Mouse (Mus musculus) embryo, embryonic 11 days (tissue): Measurements from ENCODE around the gene Map3k5.

Experiments
- DNase-seq: peaks from one replicate; pipeline ENCODE4 v3.0.0-alpha.2; 2015

Gene Map3k5

DNA sequence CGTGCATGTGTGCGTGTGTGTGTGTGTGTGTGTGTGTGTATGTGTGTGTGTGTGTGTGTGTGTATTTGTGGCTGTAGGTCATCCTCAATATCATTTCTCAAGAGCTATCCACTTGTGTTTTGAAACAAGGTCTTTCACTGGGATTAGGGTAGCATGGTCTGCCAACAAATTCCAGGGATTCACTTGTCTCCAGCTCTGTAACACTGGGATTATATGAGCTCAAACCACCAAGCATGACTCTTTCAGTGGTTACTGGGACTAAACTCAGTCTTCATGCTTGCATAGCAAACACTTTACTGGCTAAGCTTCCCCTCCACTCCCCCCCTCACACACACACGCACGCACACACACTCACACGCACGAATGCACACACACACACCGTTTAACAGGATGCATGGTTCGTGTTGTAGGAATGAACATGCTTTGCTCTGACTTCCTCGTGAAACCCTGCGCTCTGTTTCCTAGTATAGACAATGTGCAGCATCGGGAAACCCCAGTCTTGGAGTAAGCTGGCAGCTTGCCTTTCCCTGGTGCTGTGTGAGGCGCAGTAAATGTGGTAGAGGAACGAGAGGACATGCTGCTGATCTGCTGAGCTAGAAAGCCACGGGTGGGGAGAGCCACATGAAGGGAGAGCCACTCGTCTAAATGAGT is 126.2 kb downstream of the Map3k5 start:
- DNase-seq: no peak

DNA sequence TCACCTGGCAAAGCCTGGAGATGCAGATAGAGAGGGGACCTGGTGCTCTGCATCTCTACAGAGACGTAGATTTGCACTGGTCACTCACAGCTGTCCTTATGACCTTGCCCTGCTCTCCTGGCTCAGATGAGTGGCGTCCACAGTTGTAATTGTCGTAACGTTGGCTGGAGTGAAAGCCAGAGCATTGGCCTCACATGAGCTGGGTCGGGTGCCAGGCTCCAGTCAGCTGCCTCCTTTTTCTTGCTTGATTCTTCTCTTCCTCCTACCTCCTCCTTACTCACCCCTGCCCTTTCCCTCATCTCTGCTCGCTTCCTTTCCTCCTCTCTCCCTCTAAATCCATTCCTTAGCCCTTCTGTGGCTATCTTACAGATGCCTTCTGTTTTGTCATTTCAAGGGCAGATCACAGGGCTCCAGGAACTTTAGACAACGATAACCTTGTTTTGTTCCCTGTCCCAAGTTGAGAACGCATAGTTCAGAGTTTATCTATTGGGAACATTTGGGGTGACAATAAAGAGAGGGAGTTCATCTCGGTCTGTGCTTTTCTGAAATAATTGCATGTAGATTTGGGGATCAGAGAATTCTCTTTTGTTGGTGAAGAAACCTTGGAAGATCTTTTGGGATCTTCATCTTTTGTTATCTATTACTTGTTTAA is 130.4 kb downstream of the Map3k5 start:
- no peak for DNase-seq

DNA sequence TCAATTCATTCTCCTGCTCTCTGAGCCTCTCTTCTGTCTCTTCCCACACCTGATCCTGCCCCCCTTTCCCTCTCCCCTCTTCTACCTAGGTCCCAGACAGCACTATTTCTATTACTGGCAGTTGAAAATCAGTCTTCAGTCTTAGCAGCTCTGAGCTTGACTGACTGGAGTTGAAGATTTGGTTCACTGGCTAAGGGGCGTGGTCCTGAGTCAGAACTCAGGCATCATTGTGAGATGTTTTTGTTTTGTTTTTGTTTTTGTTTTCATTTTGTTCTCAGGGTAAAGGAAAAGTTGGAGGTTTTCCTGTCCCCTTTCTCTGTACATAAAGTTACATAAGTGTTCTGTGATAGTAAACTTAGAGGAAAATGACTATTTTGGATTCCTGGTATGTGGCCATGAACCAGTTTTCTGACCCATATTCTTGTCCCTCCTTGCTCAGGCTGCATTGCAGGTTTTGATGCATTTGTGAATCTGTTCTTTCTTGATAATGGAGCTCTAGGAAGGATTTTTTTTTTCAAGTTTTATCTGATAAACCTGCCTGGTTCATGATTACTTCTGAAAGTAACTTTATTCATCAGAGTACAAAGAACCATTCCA is 131.9 kb downstream of the Map3k5 start:
- no peak for DNase-seq

DNA sequence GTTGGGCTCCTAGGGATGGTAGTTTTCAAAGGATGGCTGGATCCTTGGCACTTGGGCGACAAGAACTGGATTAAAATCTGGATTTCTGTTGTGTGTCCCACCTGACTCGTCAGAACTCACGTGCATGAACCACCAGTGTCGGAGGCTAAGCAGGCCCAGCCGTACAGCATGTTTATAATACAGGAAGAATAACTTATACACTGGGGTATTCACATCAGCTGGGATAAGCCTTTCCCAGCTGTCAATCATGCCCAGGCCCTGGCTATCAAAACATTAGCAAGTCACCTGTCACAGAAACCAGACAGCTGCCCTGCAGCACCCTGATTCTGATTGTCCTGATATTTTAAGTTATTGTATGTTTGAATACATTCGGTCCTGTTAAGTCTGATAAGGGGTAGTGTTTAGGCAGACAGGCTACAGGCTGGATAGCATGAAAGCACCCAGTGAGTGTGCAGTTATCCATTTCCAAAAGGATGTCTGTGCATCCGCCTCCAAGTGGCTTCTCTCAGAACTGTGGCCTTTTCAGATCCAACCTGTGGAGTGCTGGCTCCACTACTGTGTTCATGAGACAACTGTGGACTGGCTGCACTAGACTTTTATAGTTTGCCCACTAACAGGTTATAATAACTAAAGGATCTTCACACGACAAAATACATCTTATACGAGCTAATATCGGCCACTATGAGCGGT is 135.6 kb downstream of the Map3k5 start:
- no peak for DNase-seq

DNA sequence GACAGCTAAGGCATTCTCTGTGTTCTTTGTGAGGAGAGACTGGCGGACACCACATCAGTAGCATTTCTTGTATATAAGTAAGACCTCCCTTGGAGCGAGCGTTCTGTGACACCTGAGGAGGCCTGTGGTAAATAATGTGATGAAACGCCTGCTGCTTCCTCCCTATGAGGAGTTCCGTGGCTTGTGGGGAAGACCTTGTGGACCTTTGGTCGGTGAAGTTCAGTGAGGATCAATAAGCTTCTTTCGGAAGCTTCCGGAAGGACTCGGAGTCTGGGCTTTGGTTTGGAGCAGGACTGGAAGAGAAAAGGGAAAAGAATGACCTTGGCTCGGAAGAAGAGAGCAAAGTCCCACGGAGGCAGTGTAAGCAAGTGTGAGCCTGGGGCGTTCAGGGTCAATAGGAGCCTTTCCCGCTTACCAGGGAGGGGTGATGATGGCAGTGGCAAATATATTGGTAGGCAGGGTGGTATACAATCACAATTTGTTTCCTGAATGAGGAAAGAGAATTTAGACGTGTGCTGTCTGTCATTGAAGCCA is 136.4 kb downstream of the Map3k5 start:
- no peak for DNase-seq

DNA sequence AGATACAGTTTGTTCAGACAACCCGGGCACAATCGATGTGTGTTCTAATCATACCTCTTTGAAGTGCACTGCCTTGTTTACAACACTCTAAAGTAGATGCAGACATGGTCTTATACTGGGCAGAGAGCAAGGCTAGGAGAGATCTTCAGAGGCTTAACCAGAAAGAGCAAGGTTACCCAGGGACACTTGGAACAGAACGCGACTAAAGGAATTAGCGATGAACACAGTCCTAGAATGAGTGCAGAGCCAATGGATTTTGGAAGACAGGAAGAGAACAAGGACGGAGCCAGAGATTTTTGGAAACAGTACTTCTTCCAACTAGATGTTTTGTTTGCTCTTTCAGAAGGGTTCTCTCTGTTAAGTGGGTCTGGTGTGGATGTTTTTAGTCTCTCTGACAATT is 137.4 kb downstream of the Map3k5 start:
- no peak for DNase-seq

DNA sequence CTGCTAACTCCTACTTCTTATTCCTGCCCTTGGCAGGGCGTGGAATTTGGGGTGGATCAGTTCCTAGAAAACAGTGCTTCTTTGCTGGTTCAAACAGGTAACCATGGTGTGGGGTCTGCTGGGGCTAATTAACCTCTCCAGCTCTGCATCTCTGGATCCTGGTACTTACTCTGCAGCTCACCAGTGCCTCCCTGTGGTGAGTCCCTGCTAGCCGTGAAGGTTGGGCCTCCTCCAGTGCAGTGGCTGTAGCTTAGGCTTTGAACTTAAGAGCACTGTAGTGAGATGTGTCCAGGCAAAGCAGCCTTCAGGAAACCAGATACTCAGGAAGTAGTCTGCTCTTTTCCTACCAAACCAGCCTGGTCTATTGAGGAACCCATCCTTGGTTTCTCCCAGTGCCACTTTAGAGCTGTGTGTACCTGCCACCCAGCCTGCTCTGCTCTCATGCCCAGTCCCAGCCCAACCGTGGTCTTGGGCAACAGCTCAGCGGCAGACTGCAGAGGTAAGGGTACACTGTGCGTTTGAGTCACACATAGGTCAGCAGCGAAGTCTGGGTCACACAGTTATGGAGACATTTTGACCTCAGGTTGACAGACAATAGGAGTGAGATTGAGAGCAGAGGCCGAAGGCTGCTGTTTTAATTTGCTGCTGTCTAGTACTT is 139.1 kb downstream of the Map3k5 start:
- DNase-seq: peak; percentile 75

DNA sequence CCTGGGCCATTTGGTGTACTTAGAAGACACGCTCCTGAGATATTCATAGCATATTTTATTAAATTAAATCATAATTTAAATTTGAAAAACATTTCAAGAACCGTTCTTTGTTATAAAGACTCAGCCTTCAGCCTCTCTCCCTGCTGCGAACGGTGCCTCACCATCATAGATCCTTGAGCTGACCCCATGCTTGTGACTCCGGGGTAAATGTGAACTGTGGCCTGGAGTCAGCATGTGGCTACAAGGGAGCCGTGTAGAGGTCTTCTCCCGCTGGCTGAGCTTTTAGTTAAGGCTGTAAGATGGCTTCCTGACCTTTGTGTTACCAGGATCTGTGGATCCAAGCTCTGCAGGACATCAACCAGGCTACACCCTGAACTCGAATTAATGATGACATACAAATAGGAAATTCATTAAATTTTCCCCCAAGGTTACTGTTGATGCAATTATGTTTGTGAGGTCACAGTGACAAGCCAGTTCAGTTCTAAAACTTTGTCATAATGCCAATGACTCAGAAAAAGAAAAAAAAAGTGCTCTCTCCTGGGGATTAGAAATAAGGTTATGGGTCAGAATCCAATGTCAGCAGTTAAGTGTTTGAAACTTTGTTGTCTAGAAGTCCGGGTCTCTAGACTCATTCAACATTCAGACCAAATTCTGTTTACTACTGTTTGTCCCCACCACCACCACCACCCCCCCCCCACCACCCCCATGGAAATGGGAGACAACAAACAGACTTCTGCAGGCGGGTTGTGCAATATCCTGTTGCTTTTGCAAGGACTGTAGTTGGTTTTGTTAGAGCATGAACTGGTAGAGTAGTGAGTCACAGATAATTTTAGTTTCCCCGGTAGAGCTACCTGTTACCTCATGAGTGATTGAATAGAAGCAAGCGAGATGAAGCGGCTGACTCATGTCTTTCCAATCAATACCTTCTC is 142.5 kb downstream of the Map3k5 start:
- DNase-seq: no peak

DNA sequence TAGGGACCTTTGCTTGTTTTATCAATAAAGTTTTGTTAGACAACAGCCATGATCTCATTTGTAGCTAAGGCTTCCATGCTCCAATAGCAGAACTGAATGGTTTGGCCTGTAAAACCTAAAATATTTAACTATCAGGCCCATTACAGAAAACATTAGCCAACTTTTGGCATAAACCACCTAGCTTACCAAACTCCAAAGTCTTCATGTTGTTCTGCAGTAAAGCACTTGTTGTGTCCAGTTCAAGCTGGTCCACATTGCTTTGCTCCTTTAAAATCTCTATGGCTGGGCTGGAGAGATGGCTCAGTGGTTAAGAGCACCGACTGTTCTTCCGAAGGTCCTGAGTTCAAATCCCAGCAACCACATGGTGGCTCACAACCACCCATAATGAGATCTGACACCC is 144.1 kb downstream of the Map3k5 start:
- DNase-seq: no peak

DNA sequence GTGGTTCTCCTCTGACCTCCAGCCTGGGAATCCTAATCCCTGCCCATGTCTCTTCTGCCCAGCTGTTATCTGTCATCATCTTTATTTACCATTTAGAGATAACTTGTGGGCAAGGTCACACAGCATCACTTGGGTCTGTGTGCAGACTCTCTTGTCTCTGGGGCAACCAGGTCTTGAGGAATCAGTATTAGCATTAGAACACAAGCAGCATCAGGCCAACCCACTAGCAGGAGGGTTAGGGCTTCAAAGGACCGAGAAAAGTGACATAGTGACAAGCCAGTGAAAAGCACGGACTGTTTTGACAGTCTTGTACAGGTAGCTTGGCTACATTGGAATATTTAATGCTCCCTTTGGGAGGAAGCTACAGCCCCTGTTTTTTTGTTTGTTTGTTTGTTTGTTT is 153.6 kb downstream of the Map3k5 start:
- DNase-seq: no peak

DNA sequence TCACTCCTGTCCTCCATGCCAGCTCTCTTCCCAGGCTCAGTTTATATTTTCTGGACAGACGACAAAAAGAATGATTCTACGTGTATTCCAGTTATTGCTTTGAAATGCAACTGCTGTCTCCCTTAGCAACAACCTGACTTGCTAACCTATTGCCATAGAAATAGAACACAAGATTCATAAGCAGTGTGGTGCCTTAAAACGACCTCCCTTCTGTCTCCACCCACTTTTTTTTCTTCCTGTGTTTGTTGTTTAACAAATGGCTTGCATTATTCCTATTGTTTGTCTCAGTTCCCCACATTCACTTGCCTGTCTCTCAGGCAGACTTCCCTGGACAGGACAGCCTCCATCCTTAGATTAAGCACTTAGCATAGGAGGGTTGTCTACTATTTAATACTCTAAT is 154.8 kb downstream of the Map3k5 start:
- no peak for DNase-seq

DNA sequence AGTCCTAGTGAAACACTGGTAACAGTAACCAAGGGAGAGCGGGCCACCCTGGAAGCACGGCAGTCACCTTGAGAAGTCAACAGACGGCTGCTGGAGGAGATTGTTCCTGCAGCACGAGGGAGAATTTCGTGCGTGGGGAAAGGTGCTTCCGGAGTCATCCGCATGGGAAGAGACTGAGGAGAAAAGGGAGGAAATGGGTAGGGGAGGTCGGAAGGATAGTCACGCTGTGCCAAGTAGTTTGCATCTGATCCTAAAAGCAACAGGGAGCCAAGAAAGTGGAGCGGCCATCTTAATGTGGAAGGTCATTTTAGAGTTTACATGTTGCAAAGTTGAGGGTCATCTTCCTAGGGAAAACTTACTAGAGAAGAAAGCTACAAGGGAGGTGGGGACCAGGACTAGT is 155.9 kb downstream of the Map3k5 start:
- no peak for DNase-seq

DNA sequence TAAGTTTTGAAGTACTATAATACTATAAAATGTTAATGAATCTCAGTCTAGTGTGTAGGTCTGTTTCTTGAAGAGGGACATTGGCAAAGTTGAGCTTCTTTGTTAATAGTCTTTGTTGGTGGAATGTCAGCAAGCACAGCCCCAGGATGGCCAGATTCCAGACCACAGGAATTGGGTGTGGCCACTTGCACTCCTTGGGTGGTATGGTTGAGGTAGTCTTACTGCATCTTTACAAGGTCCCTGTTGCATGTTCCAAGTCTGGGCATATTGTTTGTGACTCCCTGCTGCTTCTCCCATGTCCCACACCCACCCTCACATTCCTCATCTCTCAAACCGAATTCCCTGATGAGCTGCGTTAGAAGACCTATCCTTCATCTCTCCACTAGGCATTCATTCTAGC is 157.1 kb downstream of the Map3k5 start:
- DNase-seq: no peak

DNA sequence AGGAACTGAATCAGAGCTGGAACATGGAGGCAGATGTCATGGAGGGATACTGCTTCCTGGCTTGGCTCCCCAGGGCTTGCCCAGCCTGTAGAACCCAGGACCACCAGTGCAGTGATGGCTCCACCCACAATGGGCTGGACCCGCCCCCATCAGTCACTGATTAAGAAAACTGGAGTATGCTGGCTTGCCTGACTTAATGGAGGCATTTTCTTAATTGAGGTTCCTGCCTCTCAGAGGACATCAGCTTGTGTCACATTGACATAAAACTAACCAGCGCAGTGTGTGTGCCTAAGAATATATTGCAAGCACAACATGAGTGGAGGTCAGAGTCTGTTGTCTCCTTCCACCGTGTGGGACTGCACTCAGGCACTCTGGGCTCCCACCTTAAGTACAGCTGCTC is 158.1 kb downstream of the Map3k5 start:
- no peak for DNase-seq

DNA sequence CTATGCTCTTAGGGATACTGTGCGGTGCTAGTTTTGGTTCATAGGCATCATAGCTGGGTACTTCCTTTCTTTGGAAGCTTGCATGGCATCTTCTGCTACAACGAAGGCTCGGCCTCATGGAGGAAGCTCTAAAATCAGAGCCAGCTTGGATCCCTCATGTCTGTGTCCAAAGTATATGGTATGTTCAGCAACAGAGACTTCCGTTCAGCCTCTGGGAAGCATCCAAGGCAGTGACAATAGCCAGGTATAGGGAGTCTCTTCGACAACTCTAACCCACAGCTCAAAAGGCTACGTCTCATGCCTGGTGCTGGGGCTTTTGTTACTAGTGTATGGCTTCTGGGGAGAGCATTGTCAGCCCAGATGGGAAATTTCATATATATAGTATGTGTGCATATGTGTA is 167.2 kb downstream of the Map3k5 start:
- no peak for DNase-seq

DNA sequence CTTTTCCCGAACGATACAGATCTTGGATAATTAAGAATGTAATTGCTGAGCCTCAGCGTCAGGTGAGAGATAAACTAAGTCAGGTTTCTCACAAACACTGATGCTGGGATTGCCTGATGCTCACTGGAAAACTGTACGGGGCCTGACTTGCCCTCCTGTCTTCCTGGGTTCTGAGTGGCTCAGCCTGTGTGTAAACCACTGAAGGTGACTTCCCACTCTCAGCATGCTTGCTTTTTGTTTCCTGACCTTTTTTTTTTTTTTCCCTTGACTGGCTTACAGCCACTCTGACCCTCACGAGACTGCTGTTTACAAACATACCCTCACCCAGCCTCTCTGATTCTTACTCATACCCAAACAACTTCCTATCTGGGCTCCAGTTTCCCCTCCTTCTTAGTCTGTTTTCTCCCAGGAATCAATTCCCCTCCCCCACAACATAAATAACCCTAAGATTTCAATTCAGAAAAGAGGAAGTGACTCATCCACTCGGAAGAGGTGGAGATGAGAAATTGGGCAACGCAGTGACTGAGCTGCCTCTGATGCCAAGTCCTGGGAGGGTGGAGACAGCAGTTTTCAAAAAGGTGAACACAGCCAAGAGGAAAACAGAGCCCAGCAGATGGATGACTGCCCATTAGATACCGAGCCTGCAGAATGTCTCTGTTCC is 170.1 kb downstream of the Map3k5 start:
- no peak for DNase-seq

DNA sequence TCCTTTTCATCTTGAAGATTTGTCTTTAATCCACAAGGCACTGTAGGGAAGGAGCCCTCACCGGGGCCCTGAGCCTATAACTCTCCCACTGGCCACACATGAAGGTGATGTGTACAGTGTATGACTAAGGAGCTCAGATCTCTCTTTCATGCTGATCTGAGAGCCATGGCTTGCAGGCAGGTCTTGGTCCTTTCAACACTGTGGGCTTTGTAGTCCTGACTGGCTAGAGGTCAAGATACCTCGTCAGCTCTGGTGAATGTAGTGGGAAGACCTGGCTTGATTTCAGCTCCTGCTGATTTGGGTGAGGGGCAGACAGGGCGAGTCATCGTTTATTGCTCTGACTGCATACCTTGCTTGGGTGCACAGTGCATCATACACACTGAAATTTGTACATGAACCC is 171.3 kb downstream of the Map3k5 start:
- DNase-seq: no peak

DNA sequence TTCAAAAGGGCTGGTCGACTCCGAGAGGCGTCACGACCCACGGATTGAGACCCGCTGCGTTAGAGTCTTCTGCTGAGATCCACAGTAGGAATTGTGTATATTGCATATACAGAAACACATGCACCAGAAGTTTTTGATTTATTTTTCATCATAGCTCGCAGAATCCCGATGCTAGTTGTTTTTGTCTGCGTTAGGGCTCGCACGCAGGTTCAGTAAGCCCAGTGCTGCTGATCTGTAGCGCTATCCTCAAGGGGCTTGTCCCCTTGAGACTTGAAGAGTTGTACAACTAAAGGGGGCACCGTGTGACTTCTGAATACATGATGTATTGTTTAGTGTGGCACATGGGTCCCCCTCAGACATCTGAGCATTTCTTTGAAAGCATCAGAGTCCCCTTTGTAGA is 172.8 kb downstream of the Map3k5 start:
- no peak for DNase-seq

DNA sequence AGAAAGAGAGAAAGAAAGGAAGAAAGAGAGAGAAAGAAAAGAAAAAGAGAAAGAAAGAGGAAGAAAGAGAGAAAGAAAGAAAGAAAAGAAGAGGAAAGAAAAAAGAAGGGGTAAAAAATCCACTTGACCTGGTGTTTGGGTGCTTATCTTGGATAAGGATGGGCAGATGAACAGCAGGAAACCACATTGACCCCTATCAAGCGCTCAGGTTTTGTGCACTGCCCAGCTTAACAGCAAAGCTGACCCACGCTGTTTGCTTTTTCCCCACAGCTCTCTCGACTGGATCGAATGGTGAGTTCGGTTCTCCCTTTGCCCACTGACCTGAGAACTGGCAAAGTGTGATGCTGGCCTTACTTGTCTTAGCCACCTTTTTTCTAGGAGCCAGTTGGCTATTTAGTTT is 177.2 kb downstream of the Map3k5 start:
- DNase-seq: no peak

DNA sequence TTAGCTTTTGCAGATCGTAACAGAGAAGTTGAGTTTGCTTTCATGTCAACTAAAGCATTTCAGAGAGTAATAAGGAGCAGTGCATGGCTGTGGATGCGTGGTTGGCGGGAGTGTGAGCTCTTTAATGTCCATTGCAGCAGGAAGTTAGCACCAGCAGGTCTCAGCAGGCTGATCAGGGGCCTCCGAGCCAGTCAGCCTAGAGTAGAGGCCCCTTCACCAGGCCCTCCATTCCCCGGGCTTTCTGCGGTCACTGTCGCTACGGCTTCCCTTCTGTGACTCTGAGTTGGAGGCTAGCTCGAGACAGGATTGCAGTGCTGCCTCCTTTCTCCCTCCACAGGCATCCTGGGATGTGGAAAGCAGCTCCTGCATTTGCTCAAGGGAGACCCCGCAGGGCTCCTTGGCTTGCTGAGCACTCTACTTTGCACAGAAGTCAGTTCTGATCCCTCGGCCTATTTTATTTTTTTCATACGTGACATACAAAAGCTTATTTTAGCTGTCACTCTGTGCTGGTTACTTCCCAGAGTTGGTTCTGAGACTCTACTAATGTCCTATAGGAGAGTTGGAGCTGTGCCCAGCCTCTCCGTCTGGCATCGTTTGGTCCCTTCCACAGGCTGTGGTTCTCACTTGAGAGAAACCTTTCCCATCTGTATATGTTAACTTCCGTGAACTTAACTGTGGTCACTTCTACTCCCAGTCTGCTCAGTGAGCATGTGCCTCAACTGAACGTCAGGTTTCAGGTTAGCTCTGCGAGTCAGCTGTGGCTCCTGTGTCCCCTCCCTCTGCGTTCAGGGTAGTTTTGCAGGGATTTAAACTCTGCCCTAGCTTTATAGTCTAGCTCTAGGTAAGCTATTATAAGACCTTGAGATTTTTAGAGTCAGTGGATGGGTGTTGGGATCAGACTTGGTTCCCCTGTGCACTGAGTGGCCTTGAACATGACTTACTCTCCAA is 178.0 kb downstream of the Map3k5 start:
- DNase-seq: no peak
